Mouse (Mus musculus): Measurements from ENCODE around the gene Ccna2. TPM values are rescaled to one million over a fixed set of nuclear protein-coding genes. Genes with fewer than 3 reads are reported as not detected.

Gene Ccna2
- polyA plus RNA-seq, 1 experiment from 2014 or later, result 299 TPM

DNA sequence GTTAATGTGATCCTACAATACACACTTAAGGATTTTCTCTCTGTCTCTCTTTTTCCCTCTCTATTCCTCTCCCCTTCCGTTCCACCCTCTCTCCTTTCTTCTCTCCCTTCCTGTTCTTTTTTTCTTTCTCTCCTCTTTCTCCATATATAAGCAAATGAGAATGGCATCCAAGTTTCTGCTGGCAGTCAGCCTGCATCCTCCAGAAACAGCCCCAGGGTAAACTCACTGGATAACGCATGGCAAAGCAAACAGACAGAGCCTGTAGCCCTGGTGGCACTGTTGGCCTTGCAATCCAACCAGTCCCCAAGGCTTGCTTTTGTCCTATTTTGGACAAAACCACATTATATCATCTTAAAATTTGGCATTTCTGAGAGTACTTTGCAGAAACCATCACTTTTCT, 40.7 kb downstream of the Ccna2 start:
- 49% methylated on average over 2 of the region's 2 CpGs for WGBS
- no peaks in the 10 kb centered on the region for H3K36me3 ChIP-seq (ENCODE audit: control insufficient read depth, insufficient read depth, low read length)
- no peak overlapping the region for H3K4me2 ChIP-seq
- ATAC-seq (replicated peaks; ENCODE audit: low FRiP score), result no peak
- H3K27ac ChIP-seq (ENCODE audit: low read depth, low read length), result no peak overlapping the region
- H3K27me3 ChIP-seq (replicated peaks; ENCODE audit: control insufficient read depth, insufficient read depth, low read length), result peaks cover 2% of the 10 kb centered on the region; the same call in 1 of the 2 replicates
- H3K9me3 ChIP-seq (ENCODE audit: control insufficient read depth, low read length), result no peaks in the 10 kb centered on the region
- no peak overlapping the region for H3K9ac ChIP-seq (ENCODE audit: low read depth, low read length)
- no peak for DNase-seq (ENCODE audit: low spot score)
- H3K4me1 ChIP-seq (replicated peaks; ENCODE audit: control insufficient read depth, insufficient read depth, low read length), result 0 out of 2 replicates have a peak, but pooled peaks cover 2% of the 10 kb centered on the region
- no peak overlapping the region for H3K4me3 ChIP-seq (ENCODE audit: low read depth, low read length)

DNA sequence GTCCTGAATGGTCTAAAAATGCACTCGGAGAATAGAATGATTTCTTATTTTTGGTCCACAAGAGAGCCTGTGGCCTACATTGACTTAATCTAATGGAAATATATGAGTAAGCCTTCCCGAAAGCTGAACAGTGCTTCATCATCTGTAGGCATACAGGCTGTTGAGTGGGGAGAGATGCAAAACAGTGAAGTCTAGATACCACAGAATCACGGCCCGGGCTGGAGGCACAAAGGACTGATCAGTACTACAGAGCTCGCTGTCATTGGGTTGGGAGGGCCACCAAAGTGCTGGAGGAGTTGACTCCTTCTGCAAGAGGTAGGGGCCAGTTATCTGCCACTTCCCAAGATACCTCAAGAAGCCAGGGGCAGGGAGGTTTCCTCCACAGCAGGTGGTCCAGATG, 41.2 kb downstream of the Ccna2 start:
- Histone ChIP-seq H3K27me3 (replicated peaks; ENCODE audit: control insufficient read depth, insufficient read depth, low read length) (peaks cover 2% of the 10 kb centered on the region; the same call in 1 of the 2 replicates), H3K4me3 (ENCODE audit: low read depth, low read length) (no peak overlapping the region), H3K9ac (ENCODE audit: low read depth, low read length) (no peak overlapping the region), H3K4me1 (replicated peaks; ENCODE audit: control insufficient read depth, insufficient read depth, low read length) (0 out of 2 replicates have a peak, but pooled peaks cover 2% of the 10 kb centered on the region), H3K4me2 (no peak overlapping the region), H3K9me3 (ENCODE audit: control insufficient read depth, low read length) (no peaks in the 10 kb centered on the region), H3K27ac (ENCODE audit: low read depth, low read length) (no peak overlapping the region), H3K36me3 (ENCODE audit: control insufficient read depth, insufficient read depth, low read length) (no peaks in the 10 kb centered on the region)
- DNase-seq (ENCODE audit: low spot score), result no peak
- 64% methylated on average over 5 of the region's 5 CpGs for WGBS
- ATAC-seq (replicated peaks; ENCODE audit: low FRiP score), result no peak

DNA sequence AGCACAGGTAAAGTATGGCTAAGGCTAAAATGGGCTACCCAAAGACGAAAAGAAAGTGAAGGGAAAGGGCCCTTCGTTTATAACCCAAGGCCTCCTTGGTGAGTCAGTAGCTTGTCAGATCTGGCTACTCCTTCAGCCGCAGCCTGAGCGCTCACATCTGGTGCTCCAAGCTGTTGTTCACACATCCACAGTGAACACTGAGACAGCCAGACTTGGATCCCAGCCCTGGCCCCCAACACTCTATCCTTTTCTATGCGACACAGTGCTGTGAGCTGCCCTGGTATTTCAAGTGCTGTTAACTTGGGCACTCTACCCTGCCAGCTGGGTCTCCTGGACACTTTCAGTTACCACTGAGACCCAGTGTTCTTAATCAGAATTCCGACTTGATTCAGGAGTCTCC, 41.6 kb downstream of the Ccna2 start:
- H3K4me1 ChIP-seq (replicated peaks; ENCODE audit: control insufficient read depth, insufficient read depth, low read length), result 0 out of 2 replicates have a peak, but pooled peaks cover 2% of the 10 kb centered on the region
- no peak overlapping the region for H3K27ac ChIP-seq (ENCODE audit: low read depth, low read length)
- H3K36me3 ChIP-seq (ENCODE audit: control insufficient read depth, insufficient read depth, low read length), result no peaks in the 10 kb centered on the region
- H3K4me2 ChIP-seq, result no peak overlapping the region
- no peak overlapping the region for H3K9ac ChIP-seq (ENCODE audit: low read depth, low read length)
- no peak for DNase-seq (ENCODE audit: low spot score)
- no peak overlapping the region for H3K4me3 ChIP-seq (ENCODE audit: low read depth, low read length)
- H3K27me3 ChIP-seq (replicated peaks; ENCODE audit: control insufficient read depth, insufficient read depth, low read length), result peaks cover 2% of the 10 kb centered on the region; the same call in 1 of the 2 replicates
- 84% methylated on average over 6 of the region's 6 CpGs for WGBS
- no peak for ATAC-seq (replicated peaks; ENCODE audit: low FRiP score)
- H3K9me3 ChIP-seq (ENCODE audit: control insufficient read depth, low read length), result no peaks in the 10 kb centered on the region

DNA sequence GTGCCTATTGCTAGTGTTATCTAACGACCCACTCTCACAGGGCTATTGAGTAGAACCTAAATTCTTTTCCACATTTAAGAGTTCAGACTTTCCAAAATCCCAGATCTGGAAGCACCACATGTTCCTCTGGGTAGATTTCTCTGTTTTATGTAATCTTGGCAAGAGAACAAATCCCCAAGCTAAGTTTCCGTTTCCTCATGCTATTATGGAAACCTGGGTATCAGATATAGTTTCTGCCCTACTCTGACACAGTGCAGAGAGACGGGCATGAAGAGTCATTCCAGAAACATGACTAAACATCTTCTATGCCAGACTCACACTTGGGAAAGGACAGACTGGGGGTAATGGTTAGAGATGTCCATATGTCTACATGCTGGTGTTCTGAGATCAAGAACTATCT, 47.5 kb downstream of the Ccna2 start:
- Histone ChIP-seq H3K9ac (ENCODE audit: low read depth, low read length) (no peak overlapping the region), H3K4me1 (replicated peaks; ENCODE audit: control insufficient read depth, insufficient read depth, low read length) (no peaks in the 10 kb centered on the region), H3K4me3 (ENCODE audit: low read depth, low read length) (no peak overlapping the region), H3K36me3 (ENCODE audit: control insufficient read depth, insufficient read depth, low read length) (no peaks in the 10 kb centered on the region), H3K9me3 (ENCODE audit: control insufficient read depth, low read length) (no peaks in the 10 kb centered on the region), H3K27ac (ENCODE audit: low read depth, low read length) (no peak overlapping the region), H3K4me2 (no peak overlapping the region), H3K27me3 (replicated peaks; ENCODE audit: control insufficient read depth, insufficient read depth, low read length) (peaks cover 32% of the 10 kb centered on the region)
- WGBS, result 70% methylated on average over 3 of the region's 3 CpGs
- ATAC-seq (replicated peaks; ENCODE audit: low FRiP score), result no peak
- no peak for DNase-seq (ENCODE audit: low spot score)

DNA sequence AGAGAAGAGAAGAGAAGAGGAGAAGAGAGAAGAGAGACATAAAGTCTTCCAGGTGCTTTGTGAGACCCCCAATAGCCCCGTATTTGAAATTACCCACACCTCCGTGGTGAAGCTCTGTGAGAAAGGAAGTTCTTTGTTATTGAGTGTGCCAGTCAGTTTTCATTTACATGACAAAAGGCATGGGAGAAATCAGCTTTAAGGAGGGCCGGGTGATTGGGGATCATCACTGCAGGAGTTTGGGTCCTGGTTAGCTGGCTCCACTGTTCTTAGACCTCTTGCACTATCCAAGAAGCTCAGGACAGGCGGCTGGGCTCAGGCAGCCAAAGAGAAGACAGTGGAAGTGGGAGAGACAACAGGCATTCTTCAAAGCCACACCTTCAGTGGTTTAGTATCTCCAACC, 49.8 kb downstream of the Ccna2 start:
- Histone ChIP-seq H3K4me1 (replicated peaks; ENCODE audit: control insufficient read depth, insufficient read depth, low read length) (no peaks in the 10 kb centered on the region), H3K9ac (ENCODE audit: low read depth, low read length) (no peak overlapping the region), H3K27ac (ENCODE audit: low read depth, low read length) (no peak overlapping the region), H3K4me3 (ENCODE audit: low read depth, low read length) (no peak overlapping the region), H3K36me3 (ENCODE audit: control insufficient read depth, insufficient read depth, low read length) (no peaks in the 10 kb centered on the region), H3K4me2 (no peak overlapping the region), H3K9me3 (ENCODE audit: control insufficient read depth, low read length) (no peaks in the 10 kb centered on the region), H3K27me3 (replicated peaks; ENCODE audit: control insufficient read depth, insufficient read depth, low read length) (peaks cover 32% of the 10 kb centered on the region)
- no peak for ATAC-seq (replicated peaks; ENCODE audit: low FRiP score)
- WGBS, result 19% methylated on average over 4 of the region's 4 CpGs
- no peak for DNase-seq (ENCODE audit: low spot score)

DNA sequence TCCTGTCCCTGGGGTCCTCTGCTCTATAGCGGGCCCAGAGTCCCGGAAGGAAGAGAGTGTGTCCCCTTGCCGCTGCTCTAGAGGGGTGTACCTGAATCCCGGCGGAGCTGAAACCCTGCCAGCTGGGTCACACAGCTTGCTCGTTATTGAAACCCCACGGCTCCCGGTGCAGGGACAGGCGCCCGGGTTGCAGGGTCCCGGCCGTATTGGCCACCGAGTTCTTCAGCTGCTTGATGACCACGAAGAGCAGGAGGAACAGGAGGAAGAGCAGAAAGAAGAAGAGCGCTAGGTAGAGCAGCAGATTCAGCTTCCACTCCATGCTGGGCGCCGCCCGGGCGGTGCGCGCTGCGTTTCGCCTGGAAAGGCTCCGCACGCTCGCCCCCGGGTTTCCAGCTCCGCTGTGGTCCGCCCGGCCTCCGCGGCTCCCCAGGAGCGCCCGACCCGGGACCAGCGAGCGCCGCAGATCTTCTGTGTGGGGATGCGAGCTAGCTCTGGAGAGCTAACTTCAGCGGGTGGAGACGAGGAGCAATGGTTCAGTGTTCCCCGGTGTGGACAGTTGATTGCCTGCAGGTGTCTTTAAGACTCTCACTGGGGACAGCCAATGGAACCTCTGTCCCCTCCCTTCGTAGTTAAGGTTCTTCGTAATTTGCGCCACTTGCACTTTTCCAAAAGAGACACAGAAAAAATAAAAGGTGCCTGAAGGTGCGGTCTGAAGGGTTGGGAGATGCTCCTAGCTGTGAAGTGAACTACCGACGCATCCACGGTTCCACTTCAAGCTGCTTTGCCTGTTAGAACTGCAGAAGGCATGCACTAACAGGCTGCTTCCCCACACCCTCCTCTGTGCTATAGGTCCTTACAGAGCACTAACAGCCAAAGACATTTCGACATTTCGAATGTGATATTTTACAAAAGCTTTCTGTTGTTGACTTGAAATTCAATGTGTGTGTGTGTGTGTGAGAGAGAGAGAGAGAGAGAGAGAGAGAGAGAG, 50.6 kb downstream of the Ccna2 start, which contains the start of gene Gm11549:
Gene Gm11549 (minus strand): TSS at position 741 of the 988 bp plus-strand sequence.
- ATAC-seq (replicated peaks; ENCODE audit: low FRiP score) (no peak), DNase-seq (ENCODE audit: low spot score) (peak; percentile 41)
- no peaks in the 10 kb centered on the region for H3K9me3 ChIP-seq (ENCODE audit: control insufficient read depth, low read length)
- 2% methylated on average over 51 of the region's 51 CpGs for WGBS
- H3K4me3 ChIP-seq (ENCODE audit: low read depth, low read length), result peak within 1 kb of the TSS; percentile 40
- H3K4me2 ChIP-seq, result peak within 1 kb of the TSS; percentile 76
- H3K27me3 ChIP-seq (replicated peaks; ENCODE audit: control insufficient read depth, insufficient read depth, low read length), result peaks cover 32% of the 10 kb centered on the region
- H3K9ac ChIP-seq (ENCODE audit: low read depth, low read length), result no peak within 1 kb of the TSS
- no peak within 1 kb of the TSS for H3K27ac ChIP-seq (ENCODE audit: low read depth, low read length)
- no peaks in the 10 kb centered on the region for H3K36me3 ChIP-seq (ENCODE audit: control insufficient read depth, insufficient read depth, low read length)
- H3K4me1 ChIP-seq (replicated peaks; ENCODE audit: control insufficient read depth, insufficient read depth, low read length), result no peaks in the 10 kb centered on the region

DNA sequence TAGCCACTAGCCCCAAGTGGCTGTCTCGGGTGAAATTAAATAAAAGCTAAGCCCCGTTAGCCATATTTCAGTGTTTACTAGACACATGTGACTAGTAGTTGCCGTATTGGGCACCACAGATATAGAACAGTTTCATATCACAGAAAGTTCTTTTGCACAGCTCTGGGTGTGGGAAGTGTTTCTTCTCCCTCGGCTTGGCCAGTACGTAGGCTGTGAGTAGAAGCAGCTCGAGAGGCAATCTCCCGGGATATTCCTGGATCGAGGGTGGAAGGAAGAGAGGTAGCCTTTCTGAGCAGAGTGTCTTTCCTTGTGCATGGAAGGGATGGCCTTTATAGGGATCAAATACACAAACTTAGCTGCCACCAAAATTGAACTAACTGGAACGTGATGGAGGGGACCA, 55.8 kb downstream of the Ccna2 start:
- H3K27ac ChIP-seq (ENCODE audit: low read depth, low read length), result no peak overlapping the region
- H3K4me3 ChIP-seq (ENCODE audit: low read depth, low read length), result no peak overlapping the region
- no peak overlapping the region for H3K4me2 ChIP-seq
- H3K9ac ChIP-seq (ENCODE audit: low read depth, low read length), result no peak overlapping the region
- no peaks in the 10 kb centered on the region for H3K4me1 ChIP-seq (replicated peaks; ENCODE audit: control insufficient read depth, insufficient read depth, low read length)
- ATAC-seq (replicated peaks; ENCODE audit: low FRiP score) (no peak), DNase-seq (ENCODE audit: low spot score) (no peak)
- H3K27me3 ChIP-seq (replicated peaks; ENCODE audit: control insufficient read depth, insufficient read depth, low read length), result peaks cover 14% of the 10 kb centered on the region
- H3K9me3 ChIP-seq (ENCODE audit: control insufficient read depth, low read length), result no peaks in the 10 kb centered on the region
- 88% methylated on average over 9 of the region's 9 CpGs for WGBS
- H3K36me3 ChIP-seq (ENCODE audit: control insufficient read depth, insufficient read depth, low read length), result no peaks in the 10 kb centered on the region
